Mouse (Mus musculus): ENCODE measurements around the gene Hspb9.

- TF ChIP-seq FLI1 (IDR thresholded peaks at IDR 0.05; ENCODE audit: low read length) (no peak), GATA1 (IDR thresholded peaks at IDR 0.05; ENCODE audit: borderline replicate concordance, low read length) (no peak)
Observed at GRCm38 (mm10) chr11:100685371-100685770, 28.3 kb upstream of the Hspb9 start.

Measured in megakaryocyte, embryonic 14.5 days (primary cell).